Mouse (Mus musculus) ES-E14 (cell line): ENCODE measurements at regions not wholly inside any gene's neighbourhood (a gene's known extent, or its start where the extent isn't known, plus 50 kb on each side); places are given as distances from the start of the nearest gene placed in this dataset.

Experiments
- CHD2 ChIP-seq: IDR thresholded peaks from 2 replicates; pipeline ENCODE4 v1.6.1; 2014; ENCODE audit warnings: mild to moderate bottlenecking, low read depth, low read length, inconsistent platforms
- HCFC1 ChIP-seq: IDR thresholded peaks from 2 replicates; pipeline ENCODE4 v1.6.1; 2012; ENCODE audit warnings: low read length, inconsistent platforms, borderline replicate concordance; ENCODE audit not compliant: insufficient read depth
- MAFK ChIP-seq: IDR thresholded peaks from 2 replicates; pipeline ENCODE4 v1.6.1; 2014; ENCODE audit warnings: mild to moderate bottlenecking, low read depth, low read length, inconsistent platforms; ENCODE audit not compliant: insufficient read depth
- ZC3H11A ChIP-seq: IDR thresholded peaks from 2 replicates; pipeline ENCODE4 v1.6.1; 2012; ENCODE audit warnings: low read depth, mild to moderate bottlenecking, inconsistent platforms, low read length, borderline replicate concordance
- ZNF384 ChIP-seq: IDR thresholded peaks from 2 replicates; pipeline ENCODE4 v1.6.1; 2012; ENCODE audit warnings: low read depth, low read length, inconsistent platforms

- no peak for TF ChIP-seq MAFK
- TF ChIP-seq ZC3H11A: no peak
- TF ChIP-seq CHD2: no peak
- TF ChIP-seq HCFC1: no peak
- no peak for TF ChIP-seq ZNF384
These were observed 128.4 kb downstream of the Rpap3 start for GRCm38 (mm10) chr15:97577196-97577595.
